Mouse (Mus musculus) stomach, postnatal 0 days (tissue): ENCODE measurements around the gene Ccdc167.

ENCODE experiments used
- CTCF ChIP-seq: IDR thresholded peaks from 2 replicates; pipeline ENCODE4 v1.5.1; 2016; ENCODE audit warnings: antibody characterized with exemption, low read depth, mild to moderate bottlenecking, moderate library complexity
- EP300 ChIP-seq: optimal IDR thresholded peaks from 2 replicates; pipeline ENCODE3; 2016; ENCODE audit warnings: antibody characterized with exemption

DNA sequence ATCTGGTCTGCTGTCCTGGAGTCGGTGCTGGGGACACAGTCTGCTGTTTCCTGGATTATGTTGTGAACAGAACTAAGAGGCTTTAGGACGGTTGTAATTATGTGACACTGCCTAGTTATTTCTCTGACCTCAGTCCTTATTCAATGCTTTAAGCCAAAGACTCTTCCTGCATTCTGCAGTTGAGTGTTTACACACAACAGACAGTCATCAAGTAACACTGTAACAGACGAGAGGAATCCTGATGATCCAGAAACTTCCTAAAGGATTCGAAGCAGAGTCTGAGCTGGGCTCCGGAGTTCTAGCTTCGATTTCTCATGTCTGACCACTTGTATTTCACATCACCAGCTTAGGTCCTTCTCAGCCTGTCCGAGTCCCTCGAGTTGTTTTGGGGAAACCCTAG, 38.3 kb downstream of the Ccdc167 start:
- TF ChIP-seq CTCF = no peak
- TF ChIP-seq EP300 = no peak
